Mouse (Mus musculus) cerebellum, adult 9-10 months (tissue): ENCODE results near the gene Pon2.

Source experiments
- DNase-seq: peaks from one replicate; pipeline ENCODE4 v3.0.0; 2022

The Pon2 gene

GRCm38 (mm10) chr6:5222080-5222479 is 76.2 kb downstream of the Pon2 start:
- DNase-seq = no peak

GRCm38 (mm10) chr6:5218190-5218589 is 80.1 kb downstream of the Pon2 start:
- DNase-seq = no peak
